Mouse (Mus musculus) cerebellum, adult 11-12 months (tissue): ENCODE results near the gene Nup210.

Experiments
- DNase-seq: peaks from one replicate; pipeline ENCODE4 v3.0.0; 2022

Nup210 gene

GRCm38 (mm10) chr6:91014198-91014958 is 102.3 kb downstream of the Nup210 start:
- no peak for DNase-seq

- no peak for DNase-seq
Observed at GRCm38 (mm10) chr6:91012458-91012857, 104.2 kb downstream of the Nup210 start.

GRCm38 (mm10) chr6:91011568-91011967 is 105.1 kb downstream of the Nup210 start:
- DNase-seq, result no peak

GRCm38 (mm10) chr6:91008284-91008830 is 108.3 kb downstream of the Nup210 start:
- DNase-seq, result no peak

- DNase-seq, result no peak
Observed at GRCm38 (mm10) chr6:91007207-91007606, 109.4 kb downstream of the Nup210 start.

- no peak for DNase-seq
Observed at GRCm38 (mm10) chr6:91004157-91004556, 112.5 kb downstream of the Nup210 start.

- no peak for DNase-seq
Observed at GRCm38 (mm10) chr6:91003310-91003995, 113.2 kb downstream of the Nup210 start.

GRCm38 (mm10) chr6:91001566-91001965 is 115.1 kb downstream of the Nup210 start:
- no peak for DNase-seq

- DNase-seq, result no peak
Observed at GRCm38 (mm10) chr6:91000819-91001525, 115.7 kb downstream of the Nup210 start.

- no peak for DNase-seq
Observed at GRCm38 (mm10) chr6:90999176-90999575, 117.5 kb downstream of the Nup210 start.

GRCm38 (mm10) chr6:90997025-90997424 is 119.6 kb downstream of the Nup210 start:
- no peak for DNase-seq

GRCm38 (mm10) chr6:90996181-90996580 is 120.4 kb downstream of the Nup210 start:
- DNase-seq, result no peak

GRCm38 (mm10) chr6:90988648-90989317 is 127.8 kb downstream of the Nup210 start, which contains the start of gene Iqsec1:
Gene Iqsec1 (minus strand): TSS chr6:90988685.
- DNase-seq, result peak; percentile 49

- DNase-seq, result no peak
Observed at GRCm38 (mm10) chr6:90988299-90988625, 128.4 kb downstream of the Nup210 start.

- no peak for DNase-seq
Observed at GRCm38 (mm10) chr6:90987561-90988298, 128.9 kb downstream of the Nup210 start.

GRCm38 (mm10) chr6:90984101-90984500 is 132.5 kb downstream of the Nup210 start:
- DNase-seq, result no peak

- no peak for DNase-seq
Observed at GRCm38 (mm10) chr6:90974279-90974678, 142.3 kb downstream of the Nup210 start.

GRCm38 (mm10) chr6:90969341-90969871 is 147.2 kb downstream of the Nup210 start:
- no peak for DNase-seq
